Mouse (Mus musculus) cerebellum, adult 11-12 months (tissue): ENCODE results near the gene Pou2f1.

Source experiments
- DNase-seq: peaks from one replicate; pipeline ENCODE4 v3.0.0; 2022

Pou2f1 gene

DNA sequence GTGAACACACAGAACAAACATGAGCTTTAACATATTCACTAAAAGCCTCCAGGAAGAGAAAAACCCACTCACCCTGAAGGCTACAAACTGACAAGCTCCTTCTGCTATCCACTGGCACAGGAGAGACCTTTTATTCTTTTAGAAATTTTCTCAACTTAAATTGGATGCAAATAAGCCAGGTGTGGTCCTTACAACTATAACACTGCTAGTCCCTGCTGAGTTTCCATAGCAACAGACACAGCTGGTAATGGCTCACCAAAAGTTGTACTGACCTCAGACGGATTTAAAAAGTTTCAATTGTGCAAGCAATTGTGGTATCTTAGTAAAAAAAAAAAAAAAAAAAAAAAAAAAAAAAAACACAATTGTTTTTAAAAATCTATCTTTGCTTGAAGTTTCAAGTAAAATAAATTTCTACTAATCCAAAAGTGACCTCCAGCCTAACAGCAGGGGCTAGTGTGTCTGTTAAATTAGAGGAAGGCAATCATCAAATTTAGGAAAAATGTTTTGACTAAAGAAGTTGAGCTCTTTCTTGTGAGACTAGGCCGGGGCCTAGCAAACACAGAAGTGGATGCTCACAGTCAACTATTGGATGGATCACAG is 54.2 kb downstream of the Pou2f1 start:
- no peak for DNase-seq

GRCm38 (mm10) chr1:165943270-165943669 is 59.2 kb downstream of the Pou2f1 start:
- no peak for DNase-seq

DNA sequence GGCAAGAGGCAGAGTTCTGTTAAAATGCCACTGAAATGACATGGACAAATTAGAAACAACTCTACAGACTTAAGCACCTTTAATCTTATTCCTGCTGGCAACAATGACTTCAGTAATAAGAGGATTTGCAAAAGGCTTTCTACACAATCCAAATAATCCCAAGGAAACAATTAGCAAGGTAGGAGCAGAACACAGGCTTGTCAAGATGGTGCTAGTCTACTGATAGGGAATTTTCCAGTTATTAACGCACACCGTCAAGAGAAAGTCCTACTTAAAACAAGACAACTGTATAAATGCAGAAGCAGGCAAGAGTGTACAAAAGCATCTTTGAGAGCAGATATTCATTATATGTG is 67.0 kb downstream of the Pou2f1 start:
- DNase-seq = no peak

- DNase-seq = no peak
These were observed 67.6 kb downstream of the Pou2f1 start for GRCm38 (mm10) chr1:165934648-165935465.

DNA sequence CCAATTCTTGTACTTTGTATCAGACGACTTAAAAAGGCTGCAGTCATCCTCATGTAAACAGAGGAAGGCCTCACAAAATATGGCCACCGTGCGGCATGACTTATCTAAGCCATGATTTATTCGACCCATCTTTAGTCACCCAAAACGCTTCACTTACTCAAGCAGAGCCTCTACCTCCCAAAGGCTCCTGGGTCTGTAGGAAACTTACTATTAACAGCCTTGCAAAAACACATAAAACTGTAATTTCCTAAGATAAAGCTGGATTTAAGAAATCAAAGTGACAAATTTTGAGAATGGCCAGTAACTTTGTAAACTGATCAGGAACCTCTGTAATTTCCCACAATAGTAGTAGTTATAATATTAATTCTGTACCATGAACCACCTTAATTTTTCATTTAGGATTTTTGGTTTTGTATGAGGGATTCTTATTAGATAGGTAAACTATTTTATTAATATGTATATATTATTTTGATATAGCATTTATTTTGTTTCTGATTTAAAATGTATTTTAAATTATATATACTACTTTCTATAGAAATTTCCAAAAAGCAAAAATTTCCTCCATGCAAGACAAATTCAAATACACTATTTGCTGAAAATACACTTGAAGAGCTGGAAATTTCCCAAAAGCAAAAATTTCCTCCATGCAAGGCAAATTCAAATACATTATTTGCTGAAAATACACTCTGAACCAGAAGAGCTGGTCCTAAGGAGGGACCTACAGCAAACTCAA is 68.4 kb downstream of the Pou2f1 start:
- no peak for DNase-seq

GRCm38 (mm10) chr1:165932842-165933241 is 69.6 kb downstream of the Pou2f1 start:
- DNase-seq = no peak

DNA sequence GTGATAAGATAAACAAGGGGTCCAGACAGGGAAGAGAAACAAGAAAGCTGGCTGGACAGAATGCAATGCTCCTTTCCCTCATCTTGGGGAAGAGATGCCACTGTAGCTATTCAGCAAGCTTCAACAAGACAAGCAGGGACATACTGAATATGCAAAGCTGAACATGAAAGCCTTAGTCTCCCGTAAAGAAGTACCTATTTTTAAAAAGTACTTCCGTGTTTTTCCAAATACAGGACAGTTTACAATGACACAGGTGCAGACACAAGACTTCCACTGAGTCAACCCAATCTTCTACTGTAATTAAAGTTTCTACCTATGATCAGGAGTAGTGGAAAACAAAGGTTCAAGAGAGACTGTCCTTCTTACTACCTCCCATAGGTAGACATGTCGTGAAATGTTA is 72.0 kb downstream of the Pou2f1 start:
- DNase-seq = no peak

GRCm38 (mm10) chr1:165927507-165928279 is 74.8 kb downstream of the Pou2f1 start:
- DNase-seq = no peak

- DNase-seq = no peak
These were observed 77.3 kb downstream of the Pou2f1 start for GRCm38 (mm10) chr1:165925207-165925606.

- DNase-seq = peak; percentile 21
These were observed 80.0 kb downstream of the Pou2f1 start for GRCm38 (mm10) chr1:165922488-165922887.

- no peak for DNase-seq
These were observed 81.5 kb downstream of the Pou2f1 start for GRCm38 (mm10) chr1:165921026-165921425.

- no peak for DNase-seq
These were observed 88.1 kb downstream of the Pou2f1 start for GRCm38 (mm10) chr1:165914416-165914801.

- DNase-seq = no peak
These were observed 88.6 kb downstream of the Pou2f1 start for GRCm38 (mm10) chr1:165913720-165914415.

- DNase-seq = peak; percentile 79
These were observed 93.0 kb downstream of the Pou2f1 start for GRCm38 (mm10) chr1:165909471-165909870.

DNA sequence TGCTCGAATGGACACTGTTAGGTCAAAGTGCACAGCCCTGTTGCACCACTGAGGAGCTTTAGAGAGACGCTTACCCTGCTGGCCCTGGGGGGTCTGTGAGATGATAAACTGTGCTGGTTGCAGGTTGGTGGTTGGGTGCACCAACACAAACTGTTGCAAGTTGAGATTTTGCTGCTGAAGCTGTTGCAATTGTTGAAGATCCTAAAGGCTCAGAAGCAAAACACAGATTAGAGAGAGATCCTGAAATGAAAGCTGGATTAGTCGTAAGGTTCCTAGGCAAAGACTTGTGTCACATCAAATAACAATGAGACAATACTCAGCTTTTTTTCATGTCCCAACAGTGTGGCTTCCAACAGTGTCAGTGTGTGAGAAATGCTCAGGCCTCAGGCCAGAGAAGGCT is 93.7 kb downstream of the Pou2f1 start:
- no peak for DNase-seq

- no peak for DNase-seq
These were observed 94.3 kb downstream of the Pou2f1 start for GRCm38 (mm10) chr1:165908153-165908552.

DNA sequence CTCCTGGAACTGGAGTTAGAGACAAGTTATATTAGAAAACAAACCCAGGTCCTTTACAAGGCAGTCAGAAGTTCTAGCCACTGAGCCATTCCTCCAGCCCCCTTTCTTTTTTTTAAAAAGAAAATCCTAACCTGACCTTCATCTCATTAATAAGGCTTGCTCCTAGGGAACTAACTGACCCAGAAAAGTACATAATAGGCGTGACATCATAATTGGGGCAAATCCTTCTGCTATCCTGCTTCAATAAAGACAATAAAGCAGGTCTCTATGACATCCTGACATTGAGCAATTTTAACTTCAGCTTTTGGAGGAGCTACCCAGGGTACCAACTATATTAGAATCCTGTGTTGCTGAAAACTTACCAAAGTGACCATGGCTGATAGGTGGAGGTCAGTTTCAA is 98.9 kb downstream of the Pou2f1 start:
- DNase-seq = no peak

DNA sequence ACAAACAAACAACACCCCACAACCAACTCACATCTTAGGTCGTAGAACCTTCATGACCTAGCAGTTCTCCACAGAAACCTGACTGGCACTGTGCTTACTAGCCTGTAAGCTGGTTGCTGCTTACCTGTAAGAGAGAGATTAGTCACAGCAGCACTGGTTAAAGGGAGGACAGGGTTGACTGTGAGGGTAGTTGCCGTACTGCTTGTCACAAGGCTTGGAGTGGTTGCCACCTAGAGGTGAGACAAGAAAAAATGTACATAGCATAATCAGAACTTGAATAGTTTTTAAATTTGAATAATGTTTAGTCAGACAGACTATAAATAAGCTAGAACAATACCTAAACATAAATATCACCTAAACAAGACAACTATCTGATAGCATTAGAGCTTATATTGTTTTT is 110.8 kb downstream of the Pou2f1 start:
- no peak for DNase-seq

- peak; percentile 22 for DNase-seq
These were observed 120.2 kb downstream of the Pou2f1 start for GRCm38 (mm10) chr1:165882146-165882900.

DNA sequence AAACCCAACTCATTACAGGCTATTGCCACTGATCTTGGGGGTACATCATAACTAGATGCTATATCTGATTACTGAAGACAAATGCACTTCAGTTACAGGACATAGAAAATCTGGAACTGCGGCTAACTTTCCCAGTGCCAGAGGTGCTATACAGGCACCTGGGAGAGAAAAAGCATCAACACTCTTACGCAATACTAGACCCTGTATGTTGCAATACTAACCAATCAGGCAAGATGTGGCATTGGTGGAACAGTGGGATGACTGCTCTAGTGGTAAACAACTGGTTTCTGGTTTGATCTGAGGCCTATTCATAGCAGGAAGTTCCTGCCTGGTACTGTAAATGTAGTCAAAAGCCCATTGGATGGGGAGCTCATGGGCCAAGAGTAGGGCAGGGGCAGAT is 123.7 kb downstream of the Pou2f1 start:
- DNase-seq = no peak

GRCm38 (mm10) chr1:165875520-165876284 is 126.8 kb downstream of the Pou2f1 start:
- no peak for DNase-seq
